Mouse (Mus musculus): Measurements from ENCODE around the gene Pdap1. TPM values are rescaled to one million over a fixed set of nuclear protein-coding genes. Genes with fewer than 3 reads are reported as not detected.
"Not testable (repeated sequence)": the region's sequence is repeated elsewhere in the genome, so short reads cannot be mapped to it uniquely, and the experiment has no call there.

The Pdap1 gene
- total and polyA plus RNA-seq, 2 experiments: 16.1 to 19.7 TPM

DNA sequence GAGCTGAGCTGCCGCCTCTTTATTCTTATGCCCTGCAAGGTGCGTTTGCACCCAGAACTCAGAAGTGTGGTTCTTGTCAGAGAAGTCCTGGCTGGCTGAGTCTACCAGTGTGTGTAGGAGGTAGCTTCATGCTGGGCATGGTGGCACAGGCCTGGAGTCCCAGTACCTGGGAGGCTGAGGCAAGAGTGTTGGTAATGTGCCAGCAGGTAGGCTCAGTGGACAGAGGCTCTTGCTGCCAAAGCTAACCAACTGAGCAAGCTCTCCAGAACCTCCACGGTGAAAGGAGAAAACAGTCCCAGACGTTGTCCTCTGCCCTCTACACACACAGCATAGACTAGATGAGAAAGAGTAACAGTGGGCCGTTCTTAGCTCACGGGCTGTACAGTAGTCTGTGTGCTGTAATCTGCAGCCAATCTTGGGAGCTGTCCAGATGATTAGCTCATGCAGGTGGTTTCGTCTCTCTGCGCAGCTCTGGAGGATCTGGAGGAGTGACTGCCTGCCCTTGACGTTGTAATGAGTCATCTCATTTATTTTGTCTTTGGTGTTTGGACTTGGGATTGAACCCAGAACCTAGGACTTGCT lies 34.3 kb downstream of the Pdap1 start:
- Histone ChIP-seq H3K27me3 (ENCODE audit: control insufficient read depth, insufficient read depth, low read length) (no peaks in the 10 kb centered on the region), H3K4me1 (ENCODE audit: control insufficient read depth, insufficient read depth, low read length) (no peaks in the 10 kb centered on the region), H3K9ac (ENCODE audit: low read depth, low read length) (no peak overlapping the region), H3K4me3 (ENCODE audit: insufficient read depth, low read depth, low read length) (no peak overlapping the region), H3K79me2 (ENCODE audit: control insufficient read depth, insufficient read depth, low read length) (no peaks in the 10 kb centered on the region), H3K27ac (replicated peaks; ENCODE audit: insufficient read depth, low read depth, low read length) (no peak overlapping the region), H3K36me3 (ENCODE audit: control insufficient read depth, insufficient read depth, low read length) (peaks cover 34% of the 10 kb centered on the region)
- WGBS: 47% methylated on average over 9 of the region's 9 CpGs
- DNase-seq (ENCODE audit: extremely low read depth, low read depth, low spot score): peak; percentile 58
- TF ChIP-seq CTCF (IDR thresholded peaks at IDR 0.05; ENCODE audit: low read depth, low read length): no peak
- no peak for TF ChIP-seq POLR2A (IDR thresholded peaks at IDR 0.05; ENCODE audit: extremely low read depth, insufficient read depth, low read length)

DNA sequence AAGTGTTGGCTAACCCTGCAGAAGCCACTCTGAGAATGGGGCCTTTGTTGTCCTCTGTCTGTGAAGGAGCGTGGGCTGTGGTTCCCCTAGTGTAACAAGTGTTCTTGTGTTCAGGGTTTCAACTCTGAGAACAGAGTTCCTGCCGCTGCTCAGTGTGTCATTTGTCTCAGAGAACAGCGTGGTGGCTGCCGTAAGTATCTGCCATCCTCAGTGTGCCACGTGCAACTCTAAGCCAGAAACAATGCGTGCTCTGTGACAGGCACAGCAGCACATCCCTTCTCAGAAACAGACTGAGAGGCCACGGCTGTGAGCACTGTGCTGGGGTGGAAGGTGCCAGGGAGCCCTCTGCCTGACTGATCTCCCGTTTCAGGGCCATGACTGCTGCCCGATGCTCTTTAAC lies 35.7 kb downstream of the Pdap1 start:
- Histone ChIP-seq H3K79me2 (ENCODE audit: control insufficient read depth, insufficient read depth, low read length) (no peaks in the 10 kb centered on the region), H3K27me3 (ENCODE audit: control insufficient read depth, insufficient read depth, low read length) (no peaks in the 10 kb centered on the region), H3K27ac (replicated peaks; ENCODE audit: insufficient read depth, low read depth, low read length) (no peak overlapping the region), H3K4me3 (ENCODE audit: insufficient read depth, low read depth, low read length) (no peak overlapping the region), H3K9ac (ENCODE audit: low read depth, low read length) (no peak overlapping the region), H3K36me3 (ENCODE audit: control insufficient read depth, insufficient read depth, low read length) (peaks cover 41% of the 10 kb centered on the region), H3K4me1 (ENCODE audit: control insufficient read depth, insufficient read depth, low read length) (no peaks in the 10 kb centered on the region)
- TF ChIP-seq CTCF (IDR thresholded peaks at IDR 0.05; ENCODE audit: low read depth, low read length) (no peak), POLR2A (IDR thresholded peaks at IDR 0.05; ENCODE audit: extremely low read depth, insufficient read depth, low read length) (no peak)
- DNase-seq (ENCODE audit: extremely low read depth, low read depth, low spot score): no peak
- 94% methylated on average over 9 of the region's 9 CpGs for whole genome bisulfite sequencing

DNA sequence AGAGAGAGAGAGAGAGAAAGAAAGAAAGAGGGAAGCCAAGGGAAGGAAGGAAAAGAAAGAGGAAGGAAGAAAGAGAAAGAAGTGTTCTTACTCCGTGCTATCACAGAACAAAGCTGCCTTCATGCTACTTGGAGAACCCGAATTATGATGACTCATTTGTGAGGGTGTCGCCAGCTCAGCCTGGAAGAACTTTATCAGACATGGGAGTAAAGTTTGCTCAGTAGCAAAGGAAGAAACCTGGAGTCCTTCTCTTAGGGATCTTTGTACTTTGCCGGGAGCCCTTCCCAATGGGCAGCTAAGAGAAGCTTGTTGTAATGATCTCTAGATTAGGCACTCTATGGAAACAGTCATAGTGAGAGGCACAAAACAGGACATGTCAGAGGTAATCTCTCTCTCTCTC lies 37.3 kb downstream of the Pdap1 start:
- TF ChIP-seq CTCF (IDR thresholded peaks at IDR 0.05; ENCODE audit: low read depth, low read length) (no peak), POLR2A (IDR thresholded peaks at IDR 0.05; ENCODE audit: extremely low read depth, insufficient read depth, low read length) (no peak)
- DNase-seq (ENCODE audit: extremely low read depth, low read depth, low spot score): no peak
- no peaks in the 10 kb centered on the region for H3K27me3 ChIP-seq (ENCODE audit: control insufficient read depth, insufficient read depth, low read length)
- H3K79me2 ChIP-seq (ENCODE audit: control insufficient read depth, insufficient read depth, low read length): no peaks in the 10 kb centered on the region
- peaks cover 42% of the 10 kb centered on the region for H3K36me3 ChIP-seq (ENCODE audit: control insufficient read depth, insufficient read depth, low read length)
- H3K4me1 ChIP-seq (ENCODE audit: control insufficient read depth, insufficient read depth, low read length): no peaks in the 10 kb centered on the region
- H3K4me3 ChIP-seq (ENCODE audit: insufficient read depth, low read depth, low read length): no peak overlapping the region
- no peak overlapping the region for H3K27ac ChIP-seq (replicated peaks; ENCODE audit: insufficient read depth, low read depth, low read length)
- no peak overlapping the region for H3K9ac ChIP-seq (ENCODE audit: low read depth, low read length)
- 89% methylated on average over 4 of the region's 4 CpGs for WGBS

DNA sequence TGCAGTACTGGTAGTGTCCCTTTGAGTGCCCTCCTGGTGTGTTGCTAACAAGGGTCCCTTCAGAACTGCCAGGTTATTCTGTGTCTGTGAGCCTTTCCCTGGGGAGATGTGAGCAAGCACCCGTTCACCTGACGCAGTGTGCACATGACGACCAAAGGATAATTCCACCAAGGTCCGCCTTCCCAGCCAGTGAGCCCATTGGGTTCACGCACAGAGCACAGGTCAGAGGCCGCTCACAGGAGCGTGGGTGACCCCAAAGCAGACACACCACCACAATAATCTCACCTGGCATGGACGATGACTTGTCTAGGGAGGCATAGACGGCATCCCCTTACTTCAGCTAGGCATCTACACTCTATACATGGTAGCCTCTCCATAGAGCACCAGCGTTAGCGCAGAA lies 38.6 kb downstream of the Pdap1 start:
- H3K4me3 ChIP-seq (ENCODE audit: insufficient read depth, low read depth, low read length); DNase-seq (ENCODE audit: extremely low read depth, low read depth, low spot score); H3K4me1 ChIP-seq (ENCODE audit: control insufficient read depth, insufficient read depth, low read length); H3K27me3 ChIP-seq (ENCODE audit: control insufficient read depth, insufficient read depth, low read length); H3K79me2 ChIP-seq (ENCODE audit: control insufficient read depth, insufficient read depth, low read length); H3K9ac ChIP-seq (ENCODE audit: low read depth, low read length); H3K27ac ChIP-seq (replicated peaks; ENCODE audit: insufficient read depth, low read depth, low read length): not testable (repeated sequence)
- over 99% methylated on average over 11 of the region's 11 CpGs for WGBS
- peaks cover 37% of the 10 kb centered on the region for H3K36me3 ChIP-seq (ENCODE audit: control insufficient read depth, insufficient read depth, low read length)

DNA sequence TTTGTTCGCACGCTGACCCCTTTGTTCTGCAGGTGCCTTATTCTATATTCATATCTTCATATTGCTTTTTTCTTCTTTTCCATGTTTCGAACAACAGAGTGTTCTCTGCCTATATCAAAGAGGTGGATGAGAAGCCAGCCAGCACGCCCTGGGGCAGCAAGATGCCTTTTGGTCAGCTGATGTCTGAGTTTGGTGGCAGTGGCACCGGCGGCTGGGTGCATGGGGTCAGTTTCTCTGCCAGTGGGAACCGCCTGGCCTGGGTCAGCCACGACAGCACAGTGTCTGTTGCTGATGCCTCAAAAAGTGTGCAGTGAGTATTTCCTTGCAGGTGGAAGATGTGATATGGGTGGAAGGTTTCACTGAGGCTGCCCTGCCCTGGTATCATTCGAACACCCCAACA lies 39.1 kb downstream of the Pdap1 start:
- 98% methylated on average over 9 of the region's 9 CpGs for WGBS
- Histone ChIP-seq H3K79me2 (ENCODE audit: control insufficient read depth, insufficient read depth, low read length) (no peaks in the 10 kb centered on the region), H3K4me3 (ENCODE audit: insufficient read depth, low read depth, low read length) (no peak overlapping the region), H3K4me1 (ENCODE audit: control insufficient read depth, insufficient read depth, low read length) (no peaks in the 10 kb centered on the region), H3K27ac (replicated peaks; ENCODE audit: insufficient read depth, low read depth, low read length) (no peak overlapping the region), H3K27me3 (ENCODE audit: control insufficient read depth, insufficient read depth, low read length) (no peaks in the 10 kb centered on the region), H3K9ac (ENCODE audit: low read depth, low read length) (no peak overlapping the region), H3K36me3 (ENCODE audit: control insufficient read depth, insufficient read depth, low read length) (peaks cover 38% of the 10 kb centered on the region)
- no peak for DNase-seq (ENCODE audit: extremely low read depth, low read depth, low spot score)
- TF ChIP-seq POLR2A (IDR thresholded peaks at IDR 0.05; ENCODE audit: extremely low read depth, insufficient read depth, low read length) (no peak), CTCF (IDR thresholded peaks at IDR 0.05; ENCODE audit: low read depth, low read length) (no peak)

DNA sequence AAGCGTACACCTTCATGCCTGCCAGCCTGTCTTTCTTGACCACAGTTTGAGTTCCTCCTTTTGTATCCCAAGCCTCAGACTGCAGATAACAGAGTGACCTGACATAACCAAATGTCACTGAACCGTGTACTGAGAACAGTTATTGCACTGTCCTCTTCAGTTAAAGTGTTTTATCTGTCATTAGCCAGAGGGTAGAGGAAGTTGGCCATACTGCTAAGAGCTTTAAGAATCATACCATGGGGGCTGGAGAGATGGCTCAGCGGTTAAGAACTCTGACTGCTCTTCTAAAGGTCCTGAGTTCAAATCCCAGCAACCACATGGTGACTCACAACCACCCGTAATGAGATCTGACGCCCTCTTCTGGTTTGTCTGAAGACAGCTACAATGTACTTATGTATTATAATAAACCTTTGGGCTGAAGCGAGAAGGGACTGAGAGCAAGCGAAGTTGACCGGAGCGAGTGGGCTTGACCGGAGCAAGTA lies 41.7 kb downstream of the Pdap1 start:
- TF ChIP-seq CTCF (IDR thresholded peaks at IDR 0.05; ENCODE audit: low read depth, low read length) (no peak), POLR2A (IDR thresholded peaks at IDR 0.05; ENCODE audit: extremely low read depth, insufficient read depth, low read length) (no peak)
- H3K27me3 ChIP-seq (ENCODE audit: control insufficient read depth, insufficient read depth, low read length): no peaks in the 10 kb centered on the region
- H3K79me2 ChIP-seq (ENCODE audit: control insufficient read depth, insufficient read depth, low read length): 0 out of 2 replicates have a peak, but pooled peaks cover 2% of the 10 kb centered on the region
- peaks cover 42% of the 10 kb centered on the region for H3K36me3 ChIP-seq (ENCODE audit: control insufficient read depth, insufficient read depth, low read length)
- H3K9ac ChIP-seq (ENCODE audit: low read depth, low read length): no peak overlapping the region
- DNase-seq (ENCODE audit: extremely low read depth, low read depth, low spot score): no peak
- no peak overlapping the region for H3K4me3 ChIP-seq (ENCODE audit: insufficient read depth, low read depth, low read length)
- no peak overlapping the region for H3K27ac ChIP-seq (replicated peaks; ENCODE audit: insufficient read depth, low read depth, low read length)
- no peaks in the 10 kb centered on the region for H3K4me1 ChIP-seq (ENCODE audit: control insufficient read depth, insufficient read depth, low read length)
- WGBS: 94% methylated on average over 10 of the region's 10 CpGs
